Mouse (Mus musculus) myocyte (in vitro differentiated cells): ENCODE measurements around the gene Mapkapk3. TPM values are rescaled to one million over a fixed set of nuclear protein-coding genes. Genes with fewer than 3 reads are reported as not detected.

ENCODE experiments used
- polyA plus RNA-seq: library from polyadenylated mRNA; unstranded; fragments of >200 nt; fragmentation: generic; extraction: Trizol; gene quantifications from one replicate; pipeline ENCODE4 v1.2.1, GENCODE M21; 2012; ENCODE audit warnings: missing spikeins

The Mapkapk3 gene
- polyA plus RNA-seq, 1 experiment, result 3.9 TPM

Other genes with a start within 250 kb of the Mapkapk3 start
- gene Dock3, start 58.0 kb downstream of the Mapkapk3 start, polyA plus RNA-seq, result 0.40 TPM
- 0.64 TPM for gene Cish, start 6.1 kb upstream of the Mapkapk3 start, polyA plus RNA-seq
- gene Hemk1, start 48.5 kb upstream of the Mapkapk3 start, polyA plus RNA-seq, result 17.7 TPM
- 0.38 TPM for gene 6430571L13Rik, start 50.7 kb upstream of the Mapkapk3 start, polyA plus RNA-seq
- gene Cacna2d2, start 109.7 kb upstream of the Mapkapk3 start, polyA plus RNA-seq, result 0.50 TPM
- 43.4 TPM for gene Tmem115, start 244.1 kb upstream of the Mapkapk3 start, polyA plus RNA-seq